Mouse (Mus musculus) C3H10T1/2 (cell line): ENCODE data around the gene Plekhj1. TPM values are rescaled to one million over a fixed set of nuclear protein-coding genes. Genes with fewer than 3 reads are reported as not detected.

Experiments
- polyA plus RNA-seq, 2 experiments: library from polyadenylated mRNA; unstranded; fragments of >200 nt; fragmentation: generic; extraction: Trizol; gene quantifications; one replicate each; pipeline ENCODE4 v1.2.1; 2012; ENCODE audit warnings: missing spikeins in 2 of 2

Gene Plekhj1
- 10 to 100 TPM; 64.7 to 99.4 TPM for polyA plus RNA-seq

DNA sequence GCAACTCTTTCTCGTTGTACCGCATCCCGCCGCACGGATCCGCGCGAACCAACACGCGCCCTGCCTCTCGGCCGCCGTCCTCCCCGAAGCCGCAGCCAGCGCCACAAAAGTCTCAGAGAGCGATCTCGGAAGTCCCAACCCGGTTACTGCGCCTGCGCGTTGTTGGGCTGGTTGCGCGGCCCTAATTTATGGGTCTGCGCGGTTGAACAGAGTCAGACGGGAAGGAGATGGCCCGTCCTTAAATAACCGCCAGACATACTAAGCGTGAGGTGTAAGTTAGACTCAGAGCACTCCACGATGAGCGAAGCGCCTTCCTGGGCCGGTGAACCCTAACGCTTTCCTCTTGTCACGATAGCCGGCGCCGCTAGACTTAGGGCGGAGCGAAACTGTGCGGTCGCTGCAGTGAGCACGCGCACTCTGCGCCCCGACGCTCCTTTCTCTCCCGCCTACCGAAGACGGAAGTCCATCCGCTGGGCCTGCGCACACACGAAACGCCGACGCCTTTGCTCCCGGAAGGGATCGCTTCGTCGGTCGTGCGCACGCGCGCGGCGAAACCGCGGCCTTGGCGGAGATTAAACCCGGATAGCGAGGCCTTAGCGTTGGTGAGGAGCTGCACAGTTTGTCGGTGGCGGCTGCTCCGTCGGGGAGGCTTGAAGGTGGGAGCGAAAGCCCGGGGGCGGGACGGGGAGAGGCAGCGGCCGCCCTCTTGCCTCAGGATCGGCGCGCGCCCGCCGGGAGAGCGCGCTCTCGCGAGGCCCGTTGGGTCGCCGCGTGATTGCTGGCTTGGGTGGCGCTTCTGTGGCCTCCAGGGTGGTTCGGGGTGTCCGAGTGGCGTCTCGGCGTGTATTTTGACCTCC is at the start of gene Plekhj1, which contains the start of gene Sf3a2:
Gene Plekhj1 (minus strand): TSS at position 477 of the 857 bp plus-strand sequence.
Gene Sf3a2 (plus strand): TSS at position 49 of the 857 bp plus-strand sequence.

DNA sequence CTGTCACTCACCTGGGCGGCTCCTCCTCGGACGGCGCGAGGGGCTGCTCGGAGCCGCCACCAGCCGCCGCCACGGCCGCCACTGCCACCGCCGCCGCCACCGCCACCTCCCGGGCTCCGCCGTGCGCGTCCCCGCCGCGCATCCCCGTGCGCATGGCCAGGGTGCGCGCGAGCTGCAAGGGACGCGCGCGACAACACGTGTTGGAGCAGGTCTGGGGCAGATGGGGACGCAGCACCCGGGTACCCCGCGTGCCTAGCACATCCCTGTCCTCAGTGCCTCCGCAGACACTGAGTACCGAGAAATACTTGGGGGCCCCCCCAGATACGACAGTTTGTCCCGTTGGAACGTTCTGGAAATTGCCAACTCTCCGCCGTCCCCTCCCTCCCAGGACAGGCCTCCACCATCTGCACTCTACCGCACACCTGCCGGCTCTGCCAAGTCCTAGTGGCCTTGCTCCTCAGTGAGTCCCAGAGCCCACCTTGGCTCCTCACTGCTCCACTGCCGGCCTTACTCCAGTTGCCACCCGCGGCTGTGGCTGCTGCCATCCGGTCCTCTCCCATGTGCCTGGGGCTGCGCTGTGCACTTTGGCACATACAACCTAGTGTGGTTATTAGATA is 45.6 kb upstream of the Plekhj1 start, which contains the start of gene Lingo3:
Gene Lingo3 (minus strand): TSS at position 109 of the 617 bp plus-strand sequence.

DNA sequence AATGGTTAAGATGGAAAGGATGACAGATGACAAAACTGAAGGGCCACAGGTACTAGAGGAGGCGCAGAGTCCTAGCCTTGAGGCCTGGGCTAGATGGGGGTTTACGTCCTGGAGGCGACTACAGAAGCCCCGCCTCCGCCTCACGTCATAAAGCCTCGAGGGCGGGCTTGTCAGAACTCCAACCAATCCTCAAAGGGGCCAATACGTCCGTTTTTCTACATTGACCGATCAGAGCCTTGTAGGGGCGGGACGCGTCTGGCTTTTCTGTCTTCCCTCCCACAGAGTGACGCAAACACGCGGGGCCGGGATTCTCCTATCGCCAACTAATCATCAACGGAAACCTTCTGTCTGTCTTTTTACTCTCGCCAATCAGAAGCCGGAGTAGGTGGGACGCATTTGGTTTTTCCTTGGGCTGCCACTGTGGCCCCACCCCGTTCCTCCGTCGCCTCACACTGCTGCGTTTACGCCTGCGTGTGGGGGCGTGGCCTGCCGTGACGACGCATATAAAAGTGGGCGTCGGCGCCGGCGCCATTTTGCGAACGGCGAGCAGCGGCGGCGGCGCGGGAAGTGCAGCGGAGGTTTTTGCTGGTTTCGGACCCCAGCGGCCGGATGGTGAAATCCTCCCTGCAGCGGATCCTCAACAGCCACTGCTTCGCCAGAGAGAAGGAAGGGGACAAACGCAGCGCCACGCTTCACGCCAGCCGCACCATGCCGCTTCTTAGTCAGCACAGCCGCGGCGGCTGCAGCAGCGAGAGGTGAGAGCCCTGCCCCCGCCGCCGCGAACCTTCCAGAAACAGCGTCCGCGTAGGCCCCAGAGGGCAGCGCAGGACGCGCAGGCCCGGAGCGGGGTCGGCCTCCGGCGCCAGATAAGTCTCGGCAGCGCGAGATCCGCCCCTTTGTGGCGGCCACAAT is 28.0 kb upstream of the Plekhj1 start, which contains the start of gene Oaz1:
Gene Oaz1 (plus strand): TSS at position 506 of the 912 bp plus-strand sequence.

DNA sequence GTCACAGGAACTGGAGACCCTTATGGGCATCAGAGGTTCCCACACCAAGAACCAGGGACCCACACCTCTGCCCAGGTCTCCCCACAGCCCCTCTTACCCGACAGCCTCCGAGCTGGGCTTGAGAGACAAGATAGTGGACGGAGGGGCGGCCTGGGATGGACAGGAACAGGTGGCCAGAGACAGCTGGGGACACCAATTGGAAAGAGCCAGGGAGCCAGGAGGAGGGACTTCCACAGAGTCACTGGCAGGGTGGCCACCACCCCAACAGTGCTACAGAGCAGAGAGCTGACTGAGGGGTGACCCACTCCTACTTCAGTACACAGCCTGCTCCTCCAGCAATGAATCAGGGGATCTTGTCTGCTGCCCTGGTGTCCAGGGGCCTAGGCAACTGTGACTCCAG is 14.9 kb upstream of the Plekhj1 start, which contains the start of gene Jsrp1:
Gene Jsrp1 (minus strand): TSS at position 133 of the 400 bp plus-strand sequence.

DNA sequence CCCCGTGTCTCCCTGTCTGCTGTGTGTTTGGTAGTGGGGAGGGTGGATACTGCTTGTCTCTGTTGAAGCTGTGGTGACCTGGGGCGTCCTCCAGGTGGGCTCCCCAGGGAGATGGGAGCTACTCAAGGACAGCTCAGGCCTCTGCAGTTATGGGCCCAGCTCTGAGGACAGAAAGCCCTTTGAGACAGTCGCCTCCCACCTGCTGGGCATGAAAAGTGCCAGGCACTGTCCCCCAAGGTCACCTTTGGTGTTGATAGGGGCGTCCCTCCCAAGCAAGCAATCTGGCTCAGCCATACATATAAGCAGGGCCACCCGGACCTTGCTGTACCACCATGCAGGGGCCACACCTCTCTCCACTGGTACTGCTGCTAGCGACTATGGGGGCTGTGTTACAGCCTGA is 6.5 kb upstream of the Plekhj1 start, which contains the start of gene Amh:
Gene Amh (plus strand): TSS at position 328 of the 400 bp plus-strand sequence.

DNA sequence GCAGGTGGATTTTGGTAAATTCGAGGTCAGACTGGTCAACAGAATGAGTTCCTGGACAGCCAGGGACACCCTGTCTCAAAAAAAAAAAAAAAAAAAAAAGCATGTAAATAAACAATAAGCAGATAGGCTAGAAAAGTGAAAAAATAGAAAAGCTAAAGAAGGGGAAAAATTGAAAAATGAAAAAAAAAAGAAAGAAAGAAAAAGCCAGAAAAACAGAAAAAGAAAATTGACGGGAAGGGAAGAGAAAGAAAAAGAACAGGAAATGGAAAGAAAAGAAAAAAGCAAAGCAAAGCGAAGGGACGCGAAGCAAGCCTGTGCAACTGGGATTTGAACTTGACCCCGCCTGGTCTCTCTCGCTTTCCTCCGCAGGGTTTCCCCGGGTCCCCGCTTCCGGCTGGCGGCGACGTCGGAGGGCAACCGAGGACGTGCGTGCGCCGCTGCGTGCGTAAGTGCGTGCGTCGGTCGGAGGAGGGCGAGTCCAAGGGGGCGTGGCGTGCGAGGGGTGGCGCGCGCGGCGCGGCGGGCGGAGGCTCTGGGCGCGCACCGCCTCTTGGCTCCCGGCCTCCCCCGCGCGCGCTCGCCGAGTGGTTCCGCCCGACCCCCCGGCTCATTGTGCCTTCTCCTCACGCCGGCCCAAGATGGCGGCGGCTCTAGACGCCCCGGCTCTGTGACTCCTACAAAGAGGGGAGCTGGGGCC is 43.7 kb downstream of the Plekhj1 start, which contains the start of gene Dot1l:
Gene Dot1l (plus strand): TSS at position 613 of the 697 bp plus-strand sequence.

Other genes starting within 250 kb of the Plekhj1 start
- gene Rexo1, start 237.1 kb downstream of the Plekhj1 start, polyA plus RNA-seq: 10 to 100 TPM; 13.6 to 30.1 TPM
- 10 to 100 TPM; 14.7 to 17.8 TPM for gene Klf16, start 221.3 kb downstream of the Plekhj1 start, polyA plus RNA-seq
- gene Abhd17a, start 208.3 kb downstream of the Plekhj1 start, polyA plus RNA-seq: 100 to 1,000 TPM; 189 to 208 TPM
- gene Scamp4, start 195.8 kb downstream of the Plekhj1 start, polyA plus RNA-seq: 100 to 1,000 TPM in 1 of 2 experiments, 10 to 100 TPM in 1; 96.1 to 132 TPM
- 10 to 100 TPM; 10.3 to 12.6 TPM for gene Adat3, start 195.7 kb downstream of the Plekhj1 start, polyA plus RNA-seq
- gene Gm49322, start 192.6 kb downstream of the Plekhj1 start, polyA plus RNA-seq: 1 to 10 TPM in 1 of 2 experiments, under 1 TPM in 1; 0.39 to 1.4 TPM
- gene Csnk1g2, start 175.8 kb downstream of the Plekhj1 start, polyA plus RNA-seq: 100 to 1,000 TPM; 224 to 226 TPM
- 100 to 1,000 TPM in 1 of 2 experiments, 10 to 100 TPM in 1; 54.5 to 122 TPM for gene Btbd2, start 141.6 kb downstream of the Plekhj1 start, polyA plus RNA-seq
- 100 to 1,000 TPM in 1 of 2 experiments, 10 to 100 TPM in 1; 50.6 to 131 TPM for gene Mknk2, start 120.5 kb downstream of the Plekhj1 start, polyA plus RNA-seq
- 10 to 100 TPM; 19.8 to 24.3 TPM for gene Mob3a, start 96.6 kb downstream of the Plekhj1 start, polyA plus RNA-seq
- gene Izumo4, start 96.4 kb downstream of the Plekhj1 start, polyA plus RNA-seq: 10 to 100 TPM in 1 of 2 experiments, 1 to 10 TPM in 1; 2.2 to 31.4 TPM
- 10 to 100 TPM; 37.2 to 87.2 TPM for gene Ap3d1, start 56.4 kb downstream of the Plekhj1 start, polyA plus RNA-seq
- 10 to 100 TPM in 1 of 2 experiments, 1 to 10 TPM in 1; 2.9 to 12.0 TPM for gene Dot1l, start 43.4 kb downstream of the Plekhj1 start, polyA plus RNA-seq
- 100 to 1,000 TPM in 1 of 2 experiments, 10 to 100 TPM in 1; 97.6 to 167 TPM for gene Sf3a2, start 428 bp downstream of the Plekhj1 start, polyA plus RNA-seq
- 1 to 10 TPM in 1 of 2 experiments, under 1 TPM in 1; 0.25 to 1.2 TPM for gene Amh, start 6.6 kb upstream of the Plekhj1 start, polyA plus RNA-seq
- gene Jsrp1, start 14.9 kb upstream of the Plekhj1 start, polyA plus RNA-seq: under 1 TPM in 1 of 2 experiments, not detected in 1; 0.94 TPM
- 1,000 to 10,000 TPM; 1,765 to 2,268 TPM for gene Oaz1, start 28.0 kb upstream of the Plekhj1 start, polyA plus RNA-seq
- gene Lingo3, start 45.4 kb upstream of the Plekhj1 start, polyA plus RNA-seq: under 1 TPM; 0.01 to 0.07 TPM
- gene Lsm7, start 56.6 kb upstream of the Plekhj1 start, polyA plus RNA-seq: 100 to 1,000 TPM; 321 to 392 TPM
- gene Sppl2b, start 56.6 kb upstream of the Plekhj1 start, polyA plus RNA-seq: 10 to 100 TPM; 16.7 to 38.9 TPM
- gene Tmprss9, start 73.2 kb upstream of the Plekhj1 start, polyA plus RNA-seq: under 1 TPM; 0.01 to 0.06 TPM
- gene Timm13, start 102.3 kb upstream of the Plekhj1 start, polyA plus RNA-seq: 100 to 1,000 TPM; 226 to 741 TPM
- 10 to 100 TPM; 12.8 to 15.5 TPM for gene Lmnb2, start 119.6 kb upstream of the Plekhj1 start, polyA plus RNA-seq
- gene Gadd45b, start 131.4 kb upstream of the Plekhj1 start, polyA plus RNA-seq: 10 to 100 TPM; 15.9 to 26.5 TPM
- gene Gng7, start 216.3 kb upstream of the Plekhj1 start, polyA plus RNA-seq: 10 to 100 TPM in 1 of 2 experiments, 1 to 10 TPM in 1; 1.2 to 11.2 TPM
- under 1 TPM; 0.06 to 0.14 TPM for gene Diras1, start 227.0 kb upstream of the Plekhj1 start, polyA plus RNA-seq
- gene Slc39a3, start 238.8 kb upstream of the Plekhj1 start, polyA plus RNA-seq: 10 to 100 TPM; 12.6 to 36.2 TPM